Mouse (Mus musculus) G1E (cell line): ENCODE measurements around the gene Fam222a.

ENCODE experiments used
- CTCF ChIP-seq: IDR thresholded peaks from 2 replicates; pipeline ENCODE4 v1.5.1; 2012; ENCODE audit warnings: low read depth, low read length, inconsistent platforms, mixed read lengths
- GATA1 ChIP-seq: IDR thresholded peaks from 2 replicates; pipeline ENCODE4 v1.6.1; 2012; ENCODE audit warnings: borderline replicate concordance, low read length, inconsistent platforms, mixed read lengths
- GATA2 ChIP-seq: IDR thresholded peaks from 2 replicates; pipeline ENCODE4 v1.6.1; 2012; ENCODE audit warnings: low read depth, low read length, inconsistent platforms, borderline replicate concordance
- POLR2AphosphoS5 ChIP-seq: IDR thresholded peaks from 2 replicates; pipeline ENCODE4 v1.6.1; 2012; ENCODE audit warnings: low read depth, low read length, inconsistent platforms; ENCODE audit not compliant: insufficient replicate concordance
- TAL1 ChIP-seq: conservative IDR thresholded peaks from 2 replicates; pipeline ENCODE4 v1.6.1; 2012; ENCODE audit warnings: low read depth, low read length, inconsistent platforms, mixed read lengths

DNA sequence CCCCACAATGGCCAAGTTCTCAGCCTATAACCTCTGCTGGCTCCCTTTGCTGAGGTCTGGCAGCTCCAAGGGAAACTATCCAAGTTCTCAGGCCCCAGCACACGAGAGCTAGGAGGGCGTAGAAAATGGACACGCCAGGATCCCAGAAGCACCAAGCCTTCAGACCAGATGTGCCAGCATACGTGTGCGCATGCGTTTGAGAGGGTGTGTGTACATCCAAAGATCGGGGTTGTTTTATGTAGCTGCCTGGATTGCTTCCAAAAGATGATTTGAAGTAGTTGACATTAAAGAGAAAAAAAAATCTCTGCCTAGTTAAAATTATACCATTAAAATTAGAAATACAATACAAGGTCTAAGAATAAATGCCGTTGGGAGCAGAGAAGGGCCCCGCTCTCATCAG lies 22.7 kb upstream of the Fam222a start:
- TF ChIP-seq CTCF = no peak
- TF ChIP-seq TAL1 = no peak
- no peak for TF ChIP-seq GATA1
- TF ChIP-seq POLR2AphosphoS5 = no peak
- TF ChIP-seq GATA2 = no peak
